Mouse (Mus musculus) kidney, adult 2 months (tissue): ENCODE data around the gene Rimbp2.

Source experiments
- CTCF ChIP-seq: fragments of 200-500 bp; conservative IDR thresholded peaks from 2 replicates; pipeline ENCODE4 v1.5.1; 2011; ENCODE audit warnings: low read depth, mild to moderate bottlenecking, control low read depth, low read length, moderate library complexity, mixed read lengths; ENCODE audit not compliant: insufficient read depth, insufficient read length
- POLR2A ChIP-seq: fragments of 200-500 bp; IDR thresholded peaks from one replicate; pipeline ENCODE4 v1.6.1; 2011; ENCODE audit warnings: low read depth, low read length, control low read depth

DNA sequence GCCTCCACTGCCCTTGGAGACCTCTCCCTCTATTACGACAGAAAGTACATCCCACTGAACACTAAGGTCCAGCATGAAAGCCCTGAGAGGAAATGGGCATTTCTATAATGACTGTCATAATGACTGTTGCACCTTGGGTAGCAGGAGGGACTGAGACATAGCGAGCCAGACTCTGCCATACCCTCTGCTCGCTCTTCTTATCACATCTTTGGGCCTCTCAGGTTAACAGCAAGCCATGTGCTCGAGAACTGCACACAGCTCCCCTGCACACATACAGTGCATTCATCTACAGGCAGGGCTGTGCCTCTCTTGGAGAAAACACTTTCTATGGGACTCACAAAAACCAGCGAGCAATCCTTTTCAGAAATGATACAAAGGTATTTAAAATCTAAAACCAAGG is 87.0 kb downstream of the Rimbp2 start:
- TF ChIP-seq POLR2A, result no peak
- TF ChIP-seq CTCF, result no peak
